Mouse (Mus musculus): ENCODE results near the gene Tdgf1. TPM values are rescaled to one million over a fixed set of nuclear protein-coding genes. Genes with fewer than 3 reads are reported as not detected.

Gene Tdgf1
- polyA plus RNA-seq, 1 experiment from 2014 or later = not detected

- no peak overlapping the region for H3K4me2 ChIP-seq (ENCODE audit: low read depth, low read length)
- no peak overlapping the region for H3K27ac ChIP-seq (ENCODE audit: low read length)
- peaks cover 24% of the 10 kb centered on the region for H3K4me1 ChIP-seq (ENCODE audit: control insufficient read depth, insufficient read depth, low read length)
- no peaks in the 10 kb centered on the region for H3K27me3 ChIP-seq (replicated peaks; ENCODE audit: control insufficient read depth, insufficient read depth, low read length)
- H3K9ac ChIP-seq (ENCODE audit: low read depth, low read length) = 0 out of 2 replicates have a peak overlapping the region, but pooled peaks have one; percentile 19
- 0 out of 2 replicates have a peak, but pooled peaks cover 3% of the 10 kb centered on the region for H3K36me3 ChIP-seq (ENCODE audit: control insufficient read depth, insufficient read depth, low read length)
- no peak overlapping the region for H3K4me3 ChIP-seq (ENCODE audit: low read length)
- no peaks in the 10 kb centered on the region for H3K9me3 ChIP-seq (ENCODE audit: control insufficient read depth, low read length)
- no peak for ATAC-seq
- WGBS = 68% methylated on average over 12 of the region's 12 CpGs
Observed at GRCm38 (mm10) chr9:110891077-110891828, 54.7 kb downstream of the Tdgf1 start.

DNA sequence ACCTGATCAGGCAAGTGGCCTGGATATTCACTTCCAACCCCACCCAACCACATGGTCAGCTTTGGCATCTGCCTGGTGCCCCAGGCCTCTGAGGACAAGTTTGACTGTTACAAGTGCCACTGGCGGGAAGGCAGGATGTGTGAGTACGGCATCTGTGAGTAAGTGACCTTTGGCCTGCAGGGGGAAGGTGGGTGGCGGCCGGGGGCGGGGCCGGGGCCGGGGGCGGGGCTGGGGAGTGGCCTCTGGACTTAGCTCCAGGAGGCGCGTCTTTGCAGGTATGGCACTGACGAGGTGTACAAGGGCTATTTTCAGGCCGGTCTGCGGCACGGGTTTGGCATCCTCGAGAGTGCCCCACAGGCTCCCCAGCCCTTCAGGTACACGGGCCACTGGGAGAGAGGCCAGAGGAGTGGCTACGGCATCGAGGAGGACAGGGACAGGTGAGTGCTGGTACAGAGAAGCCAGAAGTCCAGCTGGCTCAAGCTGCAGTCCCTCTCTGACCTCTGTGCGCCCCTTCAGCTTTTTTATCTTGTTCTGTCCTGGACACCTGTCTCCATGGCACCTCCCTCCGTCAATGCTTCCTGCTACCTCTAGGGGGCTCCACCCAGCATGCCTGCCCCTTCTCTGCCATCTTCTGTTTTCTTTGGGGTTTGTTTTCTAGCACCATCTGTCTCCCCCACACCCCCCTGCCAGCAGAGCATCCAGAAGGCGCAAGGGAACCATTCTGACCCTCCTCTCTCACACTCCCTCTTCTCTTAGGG, 55.8 kb downstream of the Tdgf1 start:
- Histone ChIP-seq H3K9ac (ENCODE audit: low read depth, low read length) (peak overlapping the region; percentile 53; the same call in 1 of the 2 replicates), H3K27ac (ENCODE audit: low read length) (peak overlapping the region; percentile 48), H3K9me3 (ENCODE audit: control insufficient read depth, low read length) (no peaks in the 10 kb centered on the region), H3K4me1 (ENCODE audit: control insufficient read depth, insufficient read depth, low read length) (peaks cover 24% of the 10 kb centered on the region), H3K4me2 (ENCODE audit: low read depth, low read length) (peak overlapping the region; percentile 39; the same call in 1 of the 2 replicates), H3K27me3 (replicated peaks; ENCODE audit: control insufficient read depth, insufficient read depth, low read length) (no peaks in the 10 kb centered on the region), H3K36me3 (ENCODE audit: control insufficient read depth, insufficient read depth, low read length) (0 out of 2 replicates have a peak, but pooled peaks cover 1% of the 10 kb centered on the region), H3K4me3 (ENCODE audit: low read length) (0 out of 2 replicates have a peak overlapping the region, but pooled peaks have one; percentile 7)
- ATAC-seq = peak; percentile 83
- 11% methylated on average over 21 of the region's 21 CpGs for WGBS

Small RNA genes within 50 kb of the gene (microRNA-seq; reads per million reads assigned to microRNA genes)
- gene Gm24269 = not detected

Other genes starting within 250 kb of the Tdgf1 start
- 0.67 and 0.71 TPM in 2 replicates for gene Myl3, start 204.3 kb downstream of the Tdgf1 start, polyA plus RNA-seq (2015; fragmentation: Nextera tagmentation; extraction: Ambion mirVana)
- 15.4 and 16.4 TPM in 2 replicates for gene Pth1r, start 199.0 kb downstream of the Tdgf1 start, polyA plus RNA-seq (2015; fragmentation: Nextera tagmentation; extraction: Ambion mirVana)
- not detected in 2 replicates for gene Prss42, start 148.0 kb downstream of the Tdgf1 start, polyA plus RNA-seq (2015; fragmentation: Nextera tagmentation; extraction: Ambion mirVana)
- gene Prss44, start 132.2 kb downstream of the Tdgf1 start, polyA plus RNA-seq (2015; fragmentation: Nextera tagmentation; extraction: Ambion mirVana) = not detected in 2 replicates
- not detected in 2 replicates for gene Prss43, start 119.5 kb downstream of the Tdgf1 start, polyA plus RNA-seq (2015; fragmentation: Nextera tagmentation; extraction: Ambion mirVana)
- gene Prss45, start 111.6 kb downstream of the Tdgf1 start, polyA plus RNA-seq (2015; fragmentation: Nextera tagmentation; extraction: Ambion mirVana) = not detected in 2 replicates
- not detected in 2 replicates for gene Prss46, start 101.7 kb downstream of the Tdgf1 start, polyA plus RNA-seq (2015; fragmentation: Nextera tagmentation; extraction: Ambion mirVana)
- gene Prss50, start 88.2 kb downstream of the Tdgf1 start, polyA plus RNA-seq (2015; fragmentation: Nextera tagmentation; extraction: Ambion mirVana) = 0.37 and 0.61 TPM in 2 replicates
- 9.2 and 10.8 TPM in 2 replicates for gene Als2cl, start 66.3 kb downstream of the Tdgf1 start, polyA plus RNA-seq (2015; fragmentation: Nextera tagmentation; extraction: Ambion mirVana)
- gene Tmie, start 66.0 kb downstream of the Tdgf1 start, polyA plus RNA-seq (2015; fragmentation: Nextera tagmentation; extraction: Ambion mirVana) = 3.2 and 4.3 TPM in 2 replicates
- not detected in 2 replicates for gene Fam240a, start 29.3 kb downstream of the Tdgf1 start, polyA plus RNA-seq (2015; fragmentation: Nextera tagmentation; extraction: Ambion mirVana)
- 0.06 and 0.16 TPM in 2 replicates for gene Lrrc2, start 5.4 kb upstream of the Tdgf1 start, polyA plus RNA-seq (2015; fragmentation: Nextera tagmentation; extraction: Ambion mirVana)
- gene Rtp3, start 44.4 kb upstream of the Tdgf1 start, polyA plus RNA-seq (2015; fragmentation: Nextera tagmentation; extraction: Ambion mirVana) = 0.18 and 0.55 TPM in 2 replicates
- gene Ltf, start 73.1 kb upstream of the Tdgf1 start, polyA plus RNA-seq (2015; fragmentation: Nextera tagmentation; extraction: Ambion mirVana) = 3.2 and 3.4 TPM in 2 replicates
- gene Ccrl2, start 111.4 kb upstream of the Tdgf1 start, polyA plus RNA-seq (2015; fragmentation: Nextera tagmentation; extraction: Ambion mirVana) = 1.9 and 2.5 TPM in 2 replicates
- gene Lrrfip2, start 171.4 kb upstream of the Tdgf1 start, polyA plus RNA-seq (2015; fragmentation: Nextera tagmentation; extraction: Ambion mirVana) = 38.4 and 39.4 TPM in 2 replicates